In genomic region chr16:35630470-35631183, GRCm38 (mm10) we compare ENCODE assay signal across 8 mouse cellular contexts.
DNase-seq lines count a peak whose midpoint lies in the region; ATAC-seq lines count a peak whose summit lies in the region.

No protein-coding gene starts in this region.

- H3K36me3 ChIP-seq in heart, embryonic 13.5 days: no peaks in the 10 kb centered on the region

- no peak for ATAC-seq in heart, embryonic 13.5 days (ENCODE audit: extremely low read depth, insufficient number of reproducible peaks, low FRiP score, low TSS enrichment)

- 40% methylated on average over 16 of the region's 16 CpGs for WGBS in heart, embryonic 13.5 days

- H3K4me1 ChIP-seq in heart, embryonic 13.5 days: peaks cover 10% of the 10 kb centered on the region

- peaks cover 31% of the 10 kb centered on the region for H3K27me3 ChIP-seq in heart, embryonic 13.5 days (replicated peaks)

- no peak overlapping the region for H3K9ac ChIP-seq in heart, embryonic 13.5 days

- no peaks in the 10 kb centered on the region for H3K9me3 ChIP-seq in heart, embryonic 13.5 days

- DNase-seq in 3134 (ENCODE audit: extremely low read depth, insufficient read length, low spot score) (peak; percentile 16), MN1 (ENCODE audit: low spot score) (no peak)
- DNase-seq in adrenal gland, adult (ENCODE audit: inconsistent age in 2 of 2, low spot score in 1 of 2): peak; percentile 88 to 89
- DNase-seq in kidney, postnatal 14 days: peak; percentile 75
- peak; percentile 82 for DNase-seq in testis, postnatal 14 days (ENCODE audit: low spot score)
- DNase-seq in layer of hippocampus, adult 9-11 months: no peak
- no peak for DNase-seq in layer of hippocampus, adult 11-12 months (ENCODE audit: low spot score)

- H3K27ac ChIP-seq in heart, embryonic 13.5 days (replicated peaks): no peak overlapping the region

- H3K4me3 ChIP-seq in heart, embryonic 13.5 days: no peak overlapping the region

- peak overlapping the region; percentile 22; the same call in 1 of the 2 replicates for H3K4me2 ChIP-seq in heart, embryonic 13.5 days

Comparison
In these comparisons a context has a peak if more than half of its experiments do, and no peak if none do; other contexts are left out.
1. DNase-seq: peak in 3134 (single experiment), adrenal gland, adult (2 of 2), kidney, postnatal 14 days (single experiment) and testis, postnatal 14 days (single experiment); none in layer of hippocampus, adult 9-11 months (single experiment), MN1 (single experiment) and layer of hippocampus, adult 11-12 months (single experiment).